8 mouse cellular contexts compared by ENCODE assay signal in the genomic region with DNA sequence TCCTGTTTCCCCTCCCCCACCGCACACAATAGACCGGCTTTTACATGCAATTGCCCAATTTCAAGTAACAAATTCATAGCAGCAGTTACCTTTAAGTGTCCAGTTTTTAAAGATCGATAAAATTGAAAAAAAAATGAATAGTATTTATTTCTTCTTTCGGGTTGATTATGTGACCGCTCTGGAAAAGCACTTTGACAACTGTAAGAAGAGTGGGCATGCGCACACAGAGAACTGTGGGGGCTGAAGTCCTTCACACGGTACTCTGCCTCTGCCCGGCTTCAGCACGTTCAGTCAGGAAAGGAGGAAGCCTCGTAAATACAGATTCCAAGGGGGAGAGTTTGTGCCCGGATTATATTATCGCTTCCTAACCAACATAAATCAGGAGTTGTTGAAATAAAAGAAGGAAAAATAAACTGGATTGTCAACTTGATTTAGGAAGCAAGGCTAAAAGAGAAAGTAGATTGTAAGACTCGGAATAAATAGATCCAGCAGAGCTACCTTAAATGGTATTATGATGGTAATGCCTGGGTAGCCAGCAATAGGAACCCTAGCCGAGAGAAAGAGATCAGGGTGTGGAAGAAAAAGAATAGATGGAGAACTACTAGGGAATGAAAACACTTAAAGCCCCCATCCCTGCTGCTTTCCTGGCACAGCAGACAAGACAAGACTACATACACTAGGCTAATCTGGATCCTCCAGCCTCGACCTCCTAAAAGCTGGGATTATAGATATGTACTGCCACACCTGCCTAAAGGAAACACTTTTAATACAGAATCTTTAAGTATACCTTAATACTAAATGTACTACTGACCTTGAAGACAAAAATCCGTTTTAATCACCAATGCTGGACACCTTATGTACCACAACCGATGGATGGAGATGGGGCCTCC. TPM values are rescaled to one million over a fixed set of nuclear protein-coding genes. Genes with fewer than 3 reads are reported as not detected.
DNase-seq lines count a peak whose midpoint lies in the region; ATAC-seq and TF ChIP-seq lines count a peak whose summit lies in the region.

No protein-coding gene starts in this region.

- peak; percentile 68 for DNase-seq in MN1 (ENCODE audit: low spot score)
- peak; percentile 70 for DNase-seq in forebrain, embryonic 11.5 days (ENCODE audit: low spot score)
- DNase-seq in kidney, postnatal 25 days = peak; percentile 80 to 89
- peak; percentile 61 for DNase-seq in liver, postnatal 0 days
- DNase-seq in yolk sac, embryonic 10.5 days (ENCODE audit: low spot score) = peak; percentile 45

- TF ChIP-seq EP300 in liver, postnatal 0 days (IDR thresholded peaks at IDR 0.05; ENCODE audit: low read depth) = peak; percentile 93

- H3K4me3 ChIP-seq in forebrain, embryonic 11.5 days (ENCODE audit: low read depth, low read length) = peak overlapping the region; percentile 24
- peak overlapping the region; percentile 55 for H3K4me3 ChIP-seq in heart, embryonic 16.5 days (ENCODE audit: low read length)
- peak overlapping the region; percentile 50 for H3K4me3 ChIP-seq in liver, postnatal 0 days (ENCODE audit: low read depth, low read length)
- peak overlapping the region; percentile 23 for H3K4me3 ChIP-seq in neural tube, embryonic 12.5 days

- TF ChIP-seq CTCF in liver, postnatal 0 days (IDR thresholded peaks at IDR 0.05; ENCODE audit: low read depth) = no peak

- no peaks in the 10 kb centered on the region for H3K9me3 ChIP-seq in forebrain, embryonic 11.5 days (ENCODE audit: control insufficient read depth, low read length)
- H3K9me3 ChIP-seq in heart, embryonic 16.5 days (replicated peaks; ENCODE audit: control insufficient read depth, low read length) = no peaks in the 10 kb centered on the region
- no peaks in the 10 kb centered on the region for H3K9me3 ChIP-seq in liver, postnatal 0 days (ENCODE audit: low read length)
- H3K9me3 ChIP-seq in neural tube, embryonic 12.5 days = no peaks in the 10 kb centered on the region

- H3K27ac ChIP-seq in forebrain, embryonic 11.5 days (ENCODE audit: low read depth, low read length) = no peak overlapping the region
- peak overlapping the region; percentile 52 for H3K27ac ChIP-seq in heart, embryonic 16.5 days (ENCODE audit: low read length)
- peak overlapping the region; percentile 49 for H3K27ac ChIP-seq in liver, postnatal 0 days (ENCODE audit: low read depth)
- 0 out of 2 replicates have a peak overlapping the region, but pooled peaks have one; percentile 16 for H3K27ac ChIP-seq in neural tube, embryonic 12.5 days

- peak overlapping the region; percentile 38; the same call in 1 of the 2 replicates for H3K4me2 ChIP-seq in forebrain, embryonic 11.5 days (ENCODE audit: low read depth, low read length, severe bottlenecking)
- peak overlapping the region; percentile 59 for H3K4me2 ChIP-seq in heart, embryonic 16.5 days (ENCODE audit: low read depth, low read length)
- H3K4me2 ChIP-seq in liver, postnatal 0 days (ENCODE audit: low read depth, low read length) = peak overlapping the region; percentile 70
- peak overlapping the region; percentile 46 for H3K4me2 ChIP-seq in neural tube, embryonic 12.5 days (replicated peaks)

- no peak overlapping the region for H3K9ac ChIP-seq in forebrain, embryonic 11.5 days (ENCODE audit: low read length)
- peak overlapping the region; percentile 63 for H3K9ac ChIP-seq in heart, embryonic 16.5 days (ENCODE audit: low read length)
- peak overlapping the region; percentile 55; the same call in 1 of the 2 replicates for H3K9ac ChIP-seq in liver, postnatal 0 days (replicated peaks)
- H3K9ac ChIP-seq in neural tube, embryonic 12.5 days = no peak overlapping the region

- peak; percentile 66; the same call in 1 of the 2 replicates for ATAC-seq in cerebellum, adult (ENCODE audit: insufficient number of reproducible peaks, low FRiP score, low TSS enrichment)
- ATAC-seq in forebrain, embryonic 11.5 days (replicated peaks; ENCODE audit: low FRiP score) = peak; percentile 77
- no peak for ATAC-seq in heart, embryonic 16.5 days (replicated peaks; ENCODE audit: extremely low read depth, insufficient read depth, low FRiP score)
- ATAC-seq in liver, postnatal 0 days = peak; percentile 73
- peak; percentile 69; the same call in 1 of the 2 replicates for ATAC-seq in neural tube, embryonic 12.5 days (ENCODE audit: low FRiP score, low read depth)

- no peaks in the 10 kb centered on the region for H3K36me3 ChIP-seq in forebrain, embryonic 11.5 days (ENCODE audit: control insufficient read depth, insufficient read depth, low read length)
- no peaks in the 10 kb centered on the region for H3K36me3 ChIP-seq in heart, embryonic 16.5 days (ENCODE audit: control insufficient read depth, insufficient read depth)
- no peaks in the 10 kb centered on the region for H3K36me3 ChIP-seq in liver, postnatal 0 days (replicated peaks; ENCODE audit: insufficient read depth, low read length)
- H3K36me3 ChIP-seq in neural tube, embryonic 12.5 days = no peaks in the 10 kb centered on the region

- WGBS in forebrain, embryonic 11.5 days = 14% methylated on average over 17 of the region's 17 CpGs
- 13% methylated on average over 17 of the region's 17 CpGs for WGBS in heart, embryonic 16.5 days
- 14% methylated on average over 17 of the region's 17 CpGs for WGBS in liver, postnatal 0 days (ENCODE audit: insufficient replicate concordance)
- WGBS in neural tube, embryonic 12.5 days = 16% methylated on average over 17 of the region's 17 CpGs

- peaks cover 7% of the 10 kb centered on the region for H3K27me3 ChIP-seq in forebrain, embryonic 11.5 days (ENCODE audit: control insufficient read depth, insufficient read depth, low read length)
- H3K27me3 ChIP-seq in heart, embryonic 16.5 days (ENCODE audit: control insufficient read depth, insufficient read depth, low read length) = 0 out of 2 replicates have a peak, but pooled peaks cover 2% of the 10 kb centered on the region
- H3K27me3 ChIP-seq in liver, postnatal 0 days (ENCODE audit: insufficient read depth, low read length) = peaks cover 26% of the 10 kb centered on the region
- H3K27me3 ChIP-seq in neural tube, embryonic 12.5 days (replicated peaks) = peaks cover 9% of the 10 kb centered on the region

- peaks cover 7% of the 10 kb centered on the region; the same call in 1 of the 2 replicates for H3K4me1 ChIP-seq in forebrain, embryonic 11.5 days (replicated peaks; ENCODE audit: control insufficient read depth, insufficient read depth, low read length)
- peaks cover 11% of the 10 kb centered on the region for H3K4me1 ChIP-seq in heart, embryonic 16.5 days (ENCODE audit: control insufficient read depth, insufficient read depth, low read length)
- peaks cover 30% of the 10 kb centered on the region for H3K4me1 ChIP-seq in liver, postnatal 0 days (ENCODE audit: insufficient read depth)
- H3K4me1 ChIP-seq in neural tube, embryonic 12.5 days = peaks cover 14% of the 10 kb centered on the region; the same call in 1 of the 2 replicates

RNA-seq across cellular contexts. Expression of a gene that starts 29.3 kb away (rescaled TPM):
- polyA plus RNA-seq in forebrain, embryonic 11.5 days (2014; fragmentation: Nextera tagmentation; extraction: Ambion mirVana) = 146 and 165 TPM in 2 replicates
- polyA plus RNA-seq in heart, embryonic 16.5 days (2015; fragmentation: Nextera tagmentation; extraction: Ambion mirVana) = 77.0 and 80.2 TPM in 2 replicates
- 119 and 126 TPM in 2 replicates for polyA plus RNA-seq in liver, postnatal 0 days (2015; fragmentation: Nextera tagmentation; extraction: Ambion mirVana)
- polyA plus RNA-seq in neural tube, embryonic 12.5 days (2016; fragmentation: Nextera tagmentation; extraction: Ambion mirVana) = 151 and 160 TPM in 2 replicates

RNA-seq across cellular contexts. Expression of a gene that starts 30.3 kb away (rescaled TPM):
- 1.6 and 2.4 TPM in 2 replicates for polyA plus RNA-seq in forebrain, embryonic 11.5 days (2014; fragmentation: Nextera tagmentation; extraction: Ambion mirVana)
- polyA plus RNA-seq in heart, embryonic 16.5 days (2015; fragmentation: Nextera tagmentation; extraction: Ambion mirVana) = 7.4 and 8.2 TPM in 2 replicates
- 2.1 and 2.8 TPM in 2 replicates for polyA plus RNA-seq in liver, postnatal 0 days (2015; fragmentation: Nextera tagmentation; extraction: Ambion mirVana)
- polyA plus RNA-seq in neural tube, embryonic 12.5 days (2016; fragmentation: Nextera tagmentation; extraction: Ambion mirVana) = 7.7 and 8.5 TPM in 2 replicates

Comparison
In these comparisons a context has a peak if more than half of its experiments do, and no peak if none do; other contexts are left out.
1. H3K9ac ChIP-seq: peak in heart, embryonic 16.5 days (single experiment) and liver, postnatal 0 days (single experiment); none in forebrain, embryonic 11.5 days (single experiment) and neural tube, embryonic 12.5 days (single experiment).
2. Peak in every context shown above with its lines, with median percentiles within 50 percentile points of each other: DNase-seq, H3K4me2 ChIP-seq and H3K4me3 ChIP-seq.